Mouse (Mus musculus): ENCODE data around the gene Rhof.
"Not testable (repeated sequence)": the region's sequence is repeated elsewhere in the genome, so short reads cannot be mapped to it uniquely, and the experiment has no call there.

GRCm38 (mm10) chr5:123061402-123061749 lies 71.1 kb downstream of the Rhof start:
- not testable (repeated sequence) for TF ChIP-seq GATA1, TAL1 (IDR thresholded peaks at IDR 0.05; ENCODE audit: low read length)
